Mouse (Mus musculus): ENCODE measurements at regions not wholly inside any gene's neighbourhood (a gene's known extent, or its start where the extent isn't known, plus 50 kb on each side); places are given as distances from the start of the nearest gene placed in this dataset.

DNA sequence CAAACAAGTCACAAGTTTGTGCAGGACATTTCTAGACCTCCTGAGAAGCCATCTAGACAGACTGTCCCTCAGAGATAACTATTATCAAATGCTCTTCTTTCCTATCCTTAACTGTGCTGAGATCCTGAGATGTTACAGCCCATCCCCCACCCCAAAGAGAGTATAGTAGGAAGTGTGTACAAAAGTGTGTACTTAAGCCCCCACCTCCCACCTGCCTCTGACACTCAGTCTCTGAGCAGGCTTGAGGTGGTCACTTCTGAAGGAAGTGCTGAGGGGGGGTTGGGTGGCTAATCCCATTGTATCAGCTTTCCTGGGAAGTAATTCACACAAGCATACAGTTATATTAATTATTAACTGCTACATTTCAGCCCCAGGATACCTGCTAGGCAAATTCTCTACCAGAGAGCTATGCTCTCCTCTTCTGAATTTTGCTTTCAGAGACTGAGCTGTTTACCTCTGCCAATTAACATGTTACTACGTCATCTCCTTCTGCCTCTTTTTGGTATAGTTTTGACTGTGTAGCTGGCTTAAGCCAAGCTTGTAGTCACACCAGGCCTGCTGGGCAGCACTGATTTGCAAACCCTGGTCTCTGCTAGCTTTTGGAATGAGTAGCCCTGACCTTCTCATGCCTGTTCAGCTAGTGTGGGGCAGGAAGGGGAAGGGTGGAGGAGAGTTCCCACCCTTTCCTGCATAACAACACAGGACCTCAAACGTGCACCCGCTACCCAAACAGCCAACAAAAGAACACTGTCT, 192.2 kb upstream of the Trib2 start:
- intact Hi-C loops (cut with DNase I), result loop anchor here (10.0 kb wide), 2 partner anchors 304 to 464 kb away; no protein-coding TSS in a partner anchor

DNA sequence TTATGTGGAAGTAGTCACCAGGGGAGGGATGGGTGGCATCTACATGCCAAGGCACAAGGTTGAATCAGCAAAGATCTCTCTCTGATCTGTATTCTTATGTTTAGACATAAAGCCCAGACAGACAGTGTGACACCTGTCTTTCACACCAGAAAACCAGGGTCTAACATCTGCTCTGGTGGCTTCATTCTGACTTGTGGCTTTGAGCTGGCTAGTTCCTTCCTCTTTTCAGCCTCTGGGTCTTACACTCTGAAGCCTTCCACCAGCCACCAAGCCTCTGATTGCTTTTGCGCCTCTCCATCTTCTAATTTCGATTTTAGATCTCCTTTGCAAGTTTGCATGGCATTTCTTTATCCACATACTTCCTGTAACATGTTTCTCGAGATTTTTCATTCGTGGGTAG, 191.5 kb upstream of the Trib2 start:
- intact Hi-C loops (cut with DNase I), result loop anchor here (10.0 kb wide), 2 partner anchors 303 to 463 kb away; no protein-coding TSS in a partner anchor
- DNase-seq (ENCODE audit: low spot score), result no peak

More for the DNA sequence above, 192.2 kb upstream of the Trib2 start:
- DNase-seq (ENCODE audit: low spot score), result peak; percentile 62

DNA sequence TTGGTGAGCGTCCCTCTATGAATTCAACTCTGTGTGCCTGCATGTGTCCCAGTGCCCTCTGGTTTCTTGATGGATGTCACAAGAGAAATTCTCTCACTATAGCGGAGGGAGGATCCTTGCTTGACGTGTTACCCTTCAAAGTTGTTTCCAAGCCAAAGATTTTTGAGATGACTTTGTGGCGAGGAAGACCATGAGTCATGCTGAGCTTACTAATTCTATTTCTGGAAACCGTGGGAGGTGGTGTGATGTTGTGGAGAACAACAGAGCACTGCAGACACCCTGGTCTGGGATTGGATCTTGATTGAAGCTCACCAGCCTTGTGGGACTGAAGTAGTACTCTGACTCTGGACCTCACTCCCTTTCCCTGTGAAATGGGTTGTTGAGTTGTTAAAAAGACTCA, 190.0 kb upstream of the Trib2 start:
- intact Hi-C loops (cut with DNase I), result loop anchor here (10.0 kb wide), 2 partner anchors 302 to 462 kb away; no protein-coding TSS in a partner anchor
- no peak for DNase-seq (ENCODE audit: low spot score)

DNA sequence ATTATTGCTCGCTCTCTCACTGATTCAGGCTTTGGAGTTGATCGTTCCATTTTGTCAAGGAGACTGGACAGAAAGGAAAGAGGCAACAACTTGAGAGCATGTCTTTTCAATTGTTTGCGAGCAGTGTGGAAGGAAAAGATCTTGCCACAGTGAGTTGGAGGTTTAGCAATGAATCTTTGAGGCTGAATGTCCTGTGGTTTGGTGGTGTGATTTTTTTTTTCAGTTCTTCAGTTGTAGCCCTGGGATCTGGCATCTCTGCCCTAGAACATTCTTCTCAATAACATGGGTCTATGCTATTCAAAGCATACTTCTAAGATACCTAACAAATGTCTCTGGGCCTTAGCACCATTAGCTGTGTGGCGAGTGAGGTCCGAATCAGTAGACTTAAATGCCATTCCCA, 189.6 kb upstream of the Trib2 start:
- DNase-seq (ENCODE audit: low spot score), result no peak
- intact Hi-C loops (cut with DNase I), result loop anchor here (10.0 kb wide), 2 partner anchors 301 to 461 kb away; no protein-coding TSS in a partner anchor

DNA sequence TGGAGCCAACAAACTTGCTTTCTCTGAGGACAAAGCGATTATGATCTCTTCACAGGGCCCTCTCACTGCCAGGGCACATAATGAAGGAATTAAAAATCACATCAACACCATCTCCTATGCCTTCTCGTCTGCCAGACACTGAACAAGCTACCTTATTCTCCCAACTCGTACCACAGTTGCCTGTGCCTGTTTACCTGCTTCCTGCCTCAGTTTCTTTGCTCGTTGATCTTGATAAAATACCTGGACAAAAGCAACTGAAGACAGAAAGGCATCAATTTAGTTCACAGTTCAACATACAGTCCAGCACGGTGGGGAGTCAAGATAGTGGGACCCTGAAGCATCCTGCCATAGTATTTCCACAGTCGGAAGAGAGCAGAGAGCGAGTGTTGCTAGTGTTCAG, 185.1 kb upstream of the Trib2 start:
- no peak for DNase-seq (ENCODE audit: low spot score)
- intact Hi-C loops (cut with DNase I), result loop anchor here (10.0 kb wide), 2 partner anchors 297 to 457 kb away; no protein-coding TSS in a partner anchor

DNA sequence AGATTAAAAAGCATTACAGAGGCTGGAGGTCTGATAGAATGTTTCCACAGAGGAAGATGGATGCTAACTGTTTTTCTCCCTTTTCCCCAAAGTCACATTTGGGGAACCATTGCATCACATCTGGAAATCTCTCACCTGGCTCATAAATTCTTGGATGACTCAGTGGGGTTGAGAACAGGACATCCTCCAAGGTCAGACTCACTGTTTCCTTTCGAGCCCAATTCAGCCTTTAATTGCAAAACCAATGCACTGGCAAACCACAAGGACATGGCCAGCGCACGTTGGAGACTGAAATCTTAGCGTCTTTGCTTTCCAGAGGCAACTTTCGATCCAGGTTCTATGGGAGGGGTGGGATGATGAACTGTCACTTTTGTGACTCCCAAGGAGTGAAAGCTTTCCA, 184.5 kb upstream of the Trib2 start:
- intact Hi-C loops (cut with DNase I), result loop anchor here (10.0 kb wide), 2 partner anchors 296 to 456 kb away; no protein-coding TSS in a partner anchor
- DNase-seq (ENCODE audit: low spot score), result no peak

GRCm38 (mm10) chr12:15998331-15998730, 181.6 kb upstream of the Trib2 start:
- intact Hi-C loops (cut with DNase I), result no loop called here
- DNase-seq (ENCODE audit: low spot score), result no peak

- DNase-seq (ENCODE audit: low spot score), result no peak
- intact Hi-C loops (cut with DNase I), result no loop called here
Observed at GRCm38 (mm10) chr12:15993866-15994265, 177.1 kb upstream of the Trib2 start.

DNA sequence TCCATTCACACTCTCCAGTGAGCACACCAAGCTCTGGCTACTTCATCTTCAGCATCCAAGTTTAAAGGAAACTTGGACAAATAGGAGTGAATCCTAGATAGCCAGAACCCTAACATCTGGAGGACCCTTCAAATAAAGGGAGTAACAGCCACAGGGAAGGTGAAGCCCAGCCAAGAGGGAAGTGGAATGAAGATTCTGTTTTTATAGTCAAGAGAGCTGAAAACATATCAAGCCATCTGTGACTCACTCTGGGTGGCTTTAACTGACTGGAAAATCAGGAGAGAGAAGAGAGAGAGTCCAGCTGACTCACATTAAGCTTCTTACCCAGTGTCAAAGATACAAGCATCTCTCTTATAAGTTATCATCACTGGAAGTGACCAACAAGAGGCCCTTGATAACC, 169.6 kb upstream of the Trib2 start:
- intact Hi-C loops (cut with DNase I), result no loop called here
- no peak for DNase-seq (ENCODE audit: low spot score)

- intact Hi-C loops (cut with DNase I), result no loop called here
- no peak for DNase-seq (ENCODE audit: low spot score)
Observed at GRCm38 (mm10) chr12:15985649-15986048, 168.9 kb upstream of the Trib2 start.

- intact Hi-C loops (cut with DNase I), result no loop called here
- DNase-seq (ENCODE audit: low spot score), result no peak
Observed at GRCm38 (mm10) chr12:15983591-15984300, 167.0 kb upstream of the Trib2 start.

DNA sequence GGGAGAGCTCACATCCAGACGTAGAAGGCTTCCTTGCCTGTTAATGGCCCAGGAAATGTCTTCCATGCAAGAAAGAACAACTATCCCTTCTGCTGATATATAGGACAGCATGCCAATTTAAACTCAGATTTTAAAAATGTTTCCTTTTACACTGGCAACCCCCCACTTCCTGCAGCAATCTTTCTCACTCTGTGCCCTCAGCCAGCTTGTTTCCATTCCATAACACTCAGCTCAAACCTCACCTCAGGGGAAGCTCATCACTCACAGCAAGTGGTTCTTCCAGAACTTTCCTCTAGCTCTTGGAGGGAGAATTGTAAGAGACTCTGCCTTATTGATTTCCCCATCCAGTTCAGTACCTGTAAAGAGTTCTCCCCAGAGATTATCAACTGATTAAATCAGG, 165.0 kb upstream of the Trib2 start:
- intact Hi-C loops (cut with DNase I), result no loop called here
- DNase-seq (ENCODE audit: low spot score), result no peak

GRCm38 (mm10) chr12:15979233-15979632, 162.5 kb upstream of the Trib2 start:
- intact Hi-C loops (cut with DNase I), result no loop called here
- DNase-seq (ENCODE audit: low spot score), result no peak

DNA sequence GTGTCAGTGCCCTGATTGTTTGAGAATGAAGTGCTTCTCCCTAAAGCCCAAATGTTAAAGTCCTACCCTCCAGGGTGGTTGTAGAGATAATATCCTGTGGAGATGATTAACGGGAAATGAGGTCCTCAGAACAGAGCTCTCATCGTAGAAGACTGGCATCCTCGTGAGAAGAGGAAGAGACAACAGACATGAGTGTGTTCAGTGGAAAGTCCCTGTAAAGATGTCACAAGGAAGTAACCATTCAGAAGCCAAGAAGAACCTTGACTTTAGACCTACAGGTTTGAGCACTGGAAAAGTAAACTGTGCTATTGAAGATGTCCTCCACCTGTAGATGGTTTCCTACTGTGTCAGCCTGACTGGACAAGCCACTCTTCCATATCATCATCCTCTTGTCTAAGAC, 155.1 kb upstream of the Trib2 start:
- no peak for DNase-seq (ENCODE audit: low spot score)
- intact Hi-C loops (cut with DNase I), result no loop called here

GRCm38 (mm10) chr12:15970262-15970661, 153.5 kb upstream of the Trib2 start:
- intact Hi-C loops (cut with DNase I), result no loop called here

GRCm38 (mm10) chr12:15967550-15968102, 150.9 kb upstream of the Trib2 start:
- intact Hi-C loops (cut with DNase I), result no loop called here
- DNase-seq (ENCODE audit: low spot score), result no peak

More at GRCm38 (mm10) chr12:15970262-15970661, 153.5 kb upstream of the Trib2 start:
- DNase-seq (ENCODE audit: low spot score), result no peak

- DNase-seq (ENCODE audit: low spot score), result no peak
- intact Hi-C loops (cut with DNase I), result no loop called here
Observed at GRCm38 (mm10) chr12:15966631-15967030, 149.9 kb upstream of the Trib2 start.

DNA sequence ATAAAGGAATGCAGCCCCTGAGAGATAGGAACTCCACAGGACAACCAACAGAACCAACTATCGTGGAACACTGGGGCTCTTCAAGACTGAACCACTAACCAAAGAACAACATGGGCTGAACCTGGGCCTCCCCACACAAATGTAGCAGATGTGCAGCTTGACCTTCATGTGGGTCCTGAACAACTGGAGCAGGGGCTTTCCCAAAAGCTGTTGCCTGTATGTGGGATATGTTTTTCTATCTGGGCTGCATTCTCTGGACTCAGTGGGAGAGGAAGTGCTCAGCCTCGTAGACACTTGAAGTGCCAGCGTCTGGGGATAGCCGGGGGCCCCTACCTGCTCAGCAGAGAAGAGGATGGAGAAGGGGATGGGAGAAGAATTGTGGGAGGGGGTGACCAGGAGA, 149.2 kb upstream of the Trib2 start:
- DNase-seq (ENCODE audit: low spot score), result no peak
- intact Hi-C loops (cut with DNase I), result no loop called here

GRCm38 (mm10) chr12:15964073-15964472, 147.4 kb upstream of the Trib2 start:
- DNase-seq (ENCODE audit: low spot score), result no peak
- intact Hi-C loops (cut with DNase I), result no loop called here

DNA sequence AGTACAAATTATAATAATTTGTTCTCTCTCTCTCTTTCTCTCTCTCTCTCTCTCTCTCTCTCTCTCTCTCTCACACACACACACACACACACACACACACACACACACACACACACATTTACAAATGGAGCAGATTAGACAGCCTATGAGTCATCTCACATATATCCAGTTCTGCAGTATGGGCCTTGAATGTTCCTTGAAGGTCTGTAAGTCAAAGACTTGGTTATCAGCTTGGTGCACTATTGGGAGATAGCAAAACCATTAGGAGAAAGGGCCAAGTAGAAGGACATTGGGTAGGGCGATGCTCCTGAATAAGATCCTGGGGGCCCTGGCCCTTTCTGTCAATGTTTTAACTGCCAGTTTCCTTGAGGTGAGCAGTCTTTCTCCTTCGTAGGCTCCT, 145.1 kb upstream of the Trib2 start:
- DNase-seq (ENCODE audit: low spot score), result no peak
- intact Hi-C loops (cut with DNase I), result no loop called here
